Comparison of ENCODE assay signal across 9 mouse cellular contexts in the genomic region with DNA sequence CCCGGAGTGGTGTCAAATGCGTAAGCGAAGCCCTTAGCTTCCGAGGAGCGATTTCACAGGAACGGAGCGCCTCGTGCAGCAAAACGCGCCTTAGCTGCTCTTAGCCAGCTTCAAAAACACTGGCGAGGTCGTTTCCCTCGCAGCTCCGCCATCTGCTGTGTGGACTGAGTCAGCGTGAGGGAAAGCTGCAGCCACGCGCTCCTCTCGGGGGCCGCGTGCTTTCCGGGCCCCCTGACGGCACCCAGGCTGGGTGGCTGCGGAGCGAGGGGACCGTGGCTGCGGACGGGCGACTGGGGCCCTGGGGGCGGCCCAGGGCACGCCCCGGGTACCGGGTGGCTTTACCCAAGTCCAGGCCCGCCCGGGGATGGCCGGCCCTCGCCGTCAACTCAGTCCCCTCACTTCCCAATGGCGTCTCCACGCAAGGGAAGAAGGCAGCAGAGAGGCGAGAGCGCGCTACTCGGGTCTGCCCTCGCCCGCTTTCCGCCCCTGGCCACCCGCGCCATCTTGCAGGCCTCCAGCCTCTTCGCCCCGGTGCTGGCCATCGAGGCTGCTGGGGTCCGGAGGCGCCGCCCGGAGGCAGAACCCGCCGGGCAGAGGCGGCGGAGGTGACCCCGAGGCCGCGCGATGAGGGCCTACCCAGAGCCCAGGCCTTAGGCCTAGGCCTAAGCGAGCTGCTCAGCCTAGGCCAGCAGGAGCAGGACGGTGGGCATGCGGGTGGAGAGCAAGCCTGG. TPM values are rescaled to one million over a fixed set of nuclear protein-coding genes. Genes with fewer than 3 reads are reported as not detected.
DNase-seq lines count a peak whose midpoint lies in the region; ATAC-seq and TF ChIP-seq lines count a peak whose summit lies in the region.
"Had no signal": no experiment of that assay in that cellular context is flagged by ENCODE, and none has a peak within 500 bp of the region (broad histone marks: within the 10 kb centered on the region; RNA-seq: fewer than 3 reads in every experiment).

No protein-coding gene starts in this region.

- H3K36me3 ChIP-seq in lung, postnatal 0 days (ENCODE audit: insufficient read depth, low read length): no peaks in the 10 kb centered on the region
- H3K36me3 ChIP-seq in limb, embryonic 11.5 days (ENCODE audit: control insufficient read depth, insufficient read depth, low read length): no peaks in the 10 kb centered on the region
- H3K36me3 ChIP-seq in neural tube, embryonic 14.5 days (ENCODE audit: control insufficient read depth, insufficient read depth, low read length): no peaks in the 10 kb centered on the region

- DNase-seq in CD4-positive, CD25-positive, alpha-beta regulatory T cell, adult 2 months (ENCODE audit: low read depth, low spot score): peak; percentile 34
- peak; percentile 41 for DNase-seq in lung, postnatal 0 days (ENCODE audit: low spot score)
- no peak for DNase-seq in lung, postnatal 10 days
- DNase-seq in limb, embryonic 11.5 days (ENCODE audit: low spot score): peak; percentile 79
- DNase-seq in urinary bladder, postnatal 4 days (ENCODE audit: low spot score in 2 of 2): no peak

- no peaks in the 10 kb centered on the region for H3K9me3 ChIP-seq in lung, postnatal 0 days (ENCODE audit: low read length)
- H3K9me3 ChIP-seq in limb, embryonic 11.5 days (ENCODE audit: control insufficient read depth, low read length): no peaks in the 10 kb centered on the region
- no peaks in the 10 kb centered on the region for H3K9me3 ChIP-seq in neural tube, embryonic 14.5 days (ENCODE audit: control insufficient read depth, low read length)

- WGBS in lung, postnatal 0 days: 13% methylated on average over 47 of the region's 66 CpGs
- 6% methylated on average over 61 of the region's 66 CpGs for WGBS in limb, embryonic 11.5 days
- WGBS in neural tube, embryonic 14.5 days: 3% methylated on average over 64 of the region's 66 CpGs

- no peak for TF ChIP-seq EP300 in lung, postnatal 0 days (IDR thresholded peaks at IDR 0.05)

- peaks cover 45% of the 10 kb centered on the region for H3K27me3 ChIP-seq in lung, postnatal 0 days (replicated peaks; ENCODE audit: insufficient read depth, low read length)
- peaks cover 21% of the 10 kb centered on the region for H3K27me3 ChIP-seq in limb, embryonic 11.5 days (ENCODE audit: control insufficient read depth, insufficient read depth, low read length)
- peaks cover 25% of the 10 kb centered on the region for H3K27me3 ChIP-seq in neural tube, embryonic 14.5 days (ENCODE audit: control insufficient read depth, insufficient read depth, low read length)

- peak overlapping the region; percentile 66 for H3K4me2 ChIP-seq in lung, postnatal 0 days (replicated peaks; ENCODE audit: low read depth, low read length)
- H3K4me2 ChIP-seq in limb, embryonic 11.5 days (ENCODE audit: low read depth, severe bottlenecking): peak overlapping the region; percentile 46
- H3K4me2 ChIP-seq in neural tube, embryonic 14.5 days (ENCODE audit: low read depth, low read length): peak overlapping the region; percentile 83

- peak overlapping the region; percentile 34 for H3K4me3 ChIP-seq in lung, postnatal 0 days (ENCODE audit: low read depth, low read length)
- peak overlapping the region; percentile 28 for H3K4me3 ChIP-seq in limb, embryonic 11.5 days (ENCODE audit: low read depth, low read length)
- H3K4me3 ChIP-seq in neural tube, embryonic 14.5 days (ENCODE audit: low read depth, low read length): peak overlapping the region; percentile 42

- H3K27ac ChIP-seq in lung, postnatal 0 days (ENCODE audit: low read length): no peak overlapping the region
- 0 out of 2 replicates have a peak overlapping the region, but pooled peaks have one; percentile 36 for H3K27ac ChIP-seq in limb, embryonic 11.5 days (replicated peaks; ENCODE audit: low read depth, low read length)
- H3K27ac ChIP-seq in neural tube, embryonic 14.5 days (ENCODE audit: low read depth, low read length): peak overlapping the region; percentile 77

- no peak overlapping the region for H3K9ac ChIP-seq in lung, postnatal 0 days (replicated peaks; ENCODE audit: low read depth)
- peak overlapping the region; percentile 56 for H3K9ac ChIP-seq in limb, embryonic 11.5 days (ENCODE audit: low read length)
- H3K9ac ChIP-seq in neural tube, embryonic 14.5 days (replicated peaks; ENCODE audit: low read depth, low read length): peak overlapping the region; percentile 68

- H3K4me1 ChIP-seq in lung, postnatal 0 days (ENCODE audit: insufficient read depth, low read depth, low read length): peaks cover 14% of the 10 kb centered on the region
- H3K4me1 ChIP-seq in limb, embryonic 11.5 days (ENCODE audit: control insufficient read depth, insufficient read depth, low read length): no peaks in the 10 kb centered on the region
- H3K4me1 ChIP-seq in neural tube, embryonic 14.5 days (ENCODE audit: control insufficient read depth, insufficient read depth, low read length): peaks cover 7% of the 10 kb centered on the region

- no peak; the same call in 1 of the 2 replicates for TF ChIP-seq CTCF in lung, postnatal 0 days (IDR thresholded peaks at IDR 0.05)

- no peak for ATAC-seq in CD4-positive, CD25-positive, alpha-beta regulatory T cell, adult 4 months
- ATAC-seq in lung, postnatal 0 days: peak; percentile 21
- peak; percentile 7; the same call in 1 of the 2 replicates for ATAC-seq in granulocyte monocyte progenitor cell, adult 5-6 weeks (replicated peaks; ENCODE audit: poor library complexity, severe bottlenecking)
- ATAC-seq in limb, embryonic 11.5 days (ENCODE audit: insufficient number of reproducible peaks, low FRiP score, low TSS enrichment, low read depth): peak; percentile 64
- peak; percentile 81 for ATAC-seq in neural tube, embryonic 14.5 days (ENCODE audit: low read depth)

RNA-seq across cellular contexts. Expression of a gene that starts 13.0 kb away (rescaled TPM):
- not detected for polyA plus RNA-seq in CD4-positive, CD25-positive, alpha-beta regulatory T cell, adult 4 months (2017; shearing (Covaris generic))
- polyA plus RNA-seq in lung, postnatal 0 days (2015; fragmentation: Nextera tagmentation; extraction: Ambion mirVana): 0.02 TPM in 1 of 2 replicates, not detected in the other
- 0.49 TPM in 1 of 2 replicates, not detected in the other for total RNA-seq in granulocyte monocyte progenitor cell, adult 5-6 weeks (2014; fragmentation: Nextera tagmentation)
- total RNA-seq in granulocyte monocyte progenitor cell, adult 5-6 weeks (2017): not detected in 2 replicates
- 0.08 and 0.17 TPM in 2 replicates for polyA plus RNA-seq in limb, embryonic 11.5 days (2014; fragmentation: Nextera tagmentation; extraction: Ambion mirVana)
- polyA plus RNA-seq in neural tube, embryonic 14.5 days (2014; fragmentation: Nextera tagmentation; extraction: Ambion mirVana): 0.16 and 0.19 TPM in 2 replicates
- total RNA-seq: liver, adult 2 months had no signal
- polyA plus RNA-seq: liver, adult 2 months had no signal

Comparison
In these comparisons a context has a peak if more than half of its experiments do, and no peak if none do; other contexts are left out.
1. DNase-seq: peak in CD4-positive, CD25-positive, alpha-beta regulatory T cell, adult 2 months (single experiment), lung, postnatal 0 days (single experiment) and limb, embryonic 11.5 days (single experiment); none in lung, postnatal 10 days (single experiment) and urinary bladder, postnatal 4 days (0 of 2).
2. Peak in every context shown above with its lines, with median percentiles within 50 percentile points of each other: H3K4me2 ChIP-seq and H3K4me3 ChIP-seq.